Mouse (Mus musculus): ENCODE measurements at regions not wholly inside any gene's neighbourhood (a gene's known extent, or its start where the extent isn't known, plus 50 kb on each side); places are given as distances from the start of the nearest gene placed in this dataset.

DNA sequence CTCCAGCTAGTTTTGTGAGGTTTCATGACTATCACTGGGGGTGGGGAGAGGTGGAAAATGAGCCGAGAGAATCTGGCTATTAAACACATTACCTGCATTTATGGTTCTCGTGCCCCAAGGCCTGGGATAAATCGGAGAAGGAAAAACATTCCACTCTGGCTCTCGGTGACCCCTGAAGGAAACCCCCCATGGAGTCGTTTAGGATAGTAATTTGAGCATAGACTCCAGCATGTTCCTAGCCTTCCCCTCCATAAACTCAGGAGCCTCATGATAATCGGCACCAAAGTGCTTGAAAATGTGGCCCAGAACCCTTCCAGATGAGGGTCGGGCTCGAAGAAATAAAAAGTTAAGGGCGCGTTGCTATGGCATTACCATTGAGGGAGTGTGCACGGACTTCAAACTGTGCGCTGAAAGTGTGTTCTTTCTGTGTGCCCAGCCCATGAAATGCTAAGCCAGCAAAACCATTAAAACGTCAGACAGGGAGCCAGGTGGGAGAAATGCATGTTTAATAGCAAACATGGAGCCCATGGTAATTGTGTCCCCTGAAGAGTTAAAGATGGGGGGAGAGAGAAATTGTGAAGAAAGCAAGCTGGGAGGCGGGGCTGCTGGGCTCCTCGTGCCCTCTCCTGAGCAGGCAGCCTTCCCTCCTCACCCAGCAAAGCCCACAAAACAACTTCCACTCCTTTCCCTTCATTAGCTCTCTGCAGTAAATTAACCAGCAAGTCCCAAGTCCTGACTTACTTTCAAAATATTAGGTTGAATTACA, 64.1 kb upstream of the Sall1 start:
- 41% methylated on average over 15 of the region's 15 CpGs for WGBS
- Histone ChIP-seq H3K4me2 (replicated peaks) (no peak overlapping the region), H3K9ac (no peak overlapping the region), H3K4me1 (no peaks in the 10 kb centered on the region), H3K36me3 (no peaks in the 10 kb centered on the region), H3K9me3 (replicated peaks) (no peaks in the 10 kb centered on the region), H3K27me3 (no peaks in the 10 kb centered on the region), H3K27ac (replicated peaks) (no peak overlapping the region), H3K4me3 (replicated peaks) (no peak overlapping the region)
- no peak for ATAC-seq (ENCODE audit: insufficient number of reproducible peaks, low FRiP score, low TSS enrichment, low read depth)

DNA sequence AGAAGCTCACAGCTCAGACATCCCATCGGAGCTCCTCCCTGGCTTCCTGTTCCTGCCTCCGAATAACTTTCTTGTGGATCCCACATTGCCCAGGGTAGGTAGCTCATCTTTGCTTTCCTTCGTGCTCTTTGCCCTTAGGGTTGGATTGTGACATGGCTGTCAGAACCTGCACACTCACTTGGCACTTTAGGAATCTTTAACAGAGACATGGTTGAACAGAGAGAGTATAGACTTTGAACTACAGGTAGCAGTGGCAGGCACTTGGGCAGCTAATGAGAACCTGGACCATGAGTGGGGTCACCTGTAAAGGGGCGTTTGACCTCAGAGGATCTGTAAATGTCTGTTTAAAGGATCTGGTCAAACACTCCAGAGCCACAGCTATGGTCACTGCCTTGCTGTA, 62.4 kb upstream of the Sall1 start:
- ATAC-seq (ENCODE audit: insufficient number of reproducible peaks, low FRiP score, low TSS enrichment, low read depth) = no peak
- no peaks in the 10 kb centered on the region for H3K4me1 ChIP-seq
- H3K4me2 ChIP-seq (replicated peaks) = no peak overlapping the region
- no peaks in the 10 kb centered on the region for H3K36me3 ChIP-seq
- H3K9me3 ChIP-seq (replicated peaks) = no peaks in the 10 kb centered on the region
- H3K9ac ChIP-seq = no peak overlapping the region
- no peaks in the 10 kb centered on the region for H3K27me3 ChIP-seq
- WGBS = 79% methylated on average over 4 of the region's 4 CpGs
- H3K4me3 ChIP-seq (replicated peaks) = no peak overlapping the region
- H3K27ac ChIP-seq (replicated peaks) = no peak overlapping the region

DNA sequence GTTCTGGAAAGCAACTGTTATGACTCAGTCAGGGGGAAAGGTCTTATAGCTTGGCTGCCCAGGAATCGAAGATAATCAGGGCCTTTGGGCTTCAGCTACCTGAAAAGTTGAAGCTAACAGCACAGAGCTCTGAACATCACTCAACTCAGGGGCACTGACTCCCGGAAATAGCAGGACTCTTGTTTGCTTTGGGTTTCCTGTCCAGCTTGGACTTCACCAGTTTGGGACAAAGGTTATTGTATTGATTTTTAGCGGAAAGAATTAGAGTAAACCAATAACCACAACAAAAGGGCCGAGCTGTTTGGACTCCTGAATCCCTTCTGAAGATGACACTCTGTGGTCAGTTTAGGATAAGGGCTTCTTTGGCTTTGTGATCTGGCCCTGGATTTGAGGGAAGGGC, 53.4 kb upstream of the Sall1 start:
- Histone ChIP-seq H3K27me3 (no peaks in the 10 kb centered on the region), H3K4me1 (no peaks in the 10 kb centered on the region), H3K9ac (no peak overlapping the region), H3K27ac (replicated peaks) (no peak overlapping the region), H3K4me2 (replicated peaks) (no peak overlapping the region), H3K9me3 (replicated peaks) (no peaks in the 10 kb centered on the region), H3K4me3 (replicated peaks) (no peak overlapping the region), H3K36me3 (no peaks in the 10 kb centered on the region)
- 85% methylated on average over 4 of the region's 4 CpGs for WGBS
- no peak for ATAC-seq (ENCODE audit: insufficient number of reproducible peaks, low FRiP score, low TSS enrichment, low read depth)

Measured in embryonic facial prominence, embryonic 15.5 days (tissue).